Mouse (Mus musculus): ENCODE measurements around the gene Crip1. TPM values are rescaled to one million over a fixed set of nuclear protein-coding genes. Genes with fewer than 3 reads are reported as not detected.
A peak's percentile ranks its signal among the peaks of the same experiment; 100 is the strongest.

Crip1 gene
- polyA plus RNA-seq, 1 experiment from 2014 or later: 102 TPM

DNA sequence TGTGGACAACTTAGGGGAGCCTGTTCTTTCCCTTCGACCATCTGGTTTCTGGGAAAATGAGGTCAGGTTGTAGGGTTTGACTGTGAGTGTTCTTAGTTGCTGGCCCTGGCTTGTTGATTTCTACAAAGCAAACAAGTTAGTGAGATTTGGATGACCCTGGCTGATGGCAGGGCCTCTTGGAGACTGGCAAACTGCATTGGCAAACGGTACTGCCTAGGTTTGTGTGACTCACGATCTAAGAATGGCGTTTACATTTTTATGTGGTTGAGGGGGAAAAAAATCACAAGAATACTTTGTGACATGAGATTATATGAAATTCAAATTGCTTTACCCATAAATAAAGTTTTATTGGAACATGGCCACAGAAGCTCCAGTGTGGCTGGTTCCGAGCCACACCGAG, 39.7 kb upstream of the Crip1 start:
- Histone ChIP-seq H3K36me3 (replicated peaks) (no peaks in the 10 kb centered on the region; the same call in 1 of the 2 replicates), H3K4me2 (no peak overlapping the region), H3K9ac (peak overlapping the region; percentile 49; the same call in 1 of the 2 replicates), H3K4me3 (replicated peaks) (no peak overlapping the region; the same call in 1 of the 2 replicates), H3K4me1 (replicated peaks) (peaks cover 94% of the 10 kb centered on the region), H3K9me3 (replicated peaks) (no peaks in the 10 kb centered on the region), H3K27ac (replicated peaks) (peak overlapping the region; percentile 92), H3K27me3 (no peaks in the 10 kb centered on the region)
- WGBS (ENCODE audit: insufficient replicate concordance): 83% methylated on average over 6 of the region's 6 CpGs
- ATAC-seq (ENCODE audit: insufficient read depth): no peak

DNA sequence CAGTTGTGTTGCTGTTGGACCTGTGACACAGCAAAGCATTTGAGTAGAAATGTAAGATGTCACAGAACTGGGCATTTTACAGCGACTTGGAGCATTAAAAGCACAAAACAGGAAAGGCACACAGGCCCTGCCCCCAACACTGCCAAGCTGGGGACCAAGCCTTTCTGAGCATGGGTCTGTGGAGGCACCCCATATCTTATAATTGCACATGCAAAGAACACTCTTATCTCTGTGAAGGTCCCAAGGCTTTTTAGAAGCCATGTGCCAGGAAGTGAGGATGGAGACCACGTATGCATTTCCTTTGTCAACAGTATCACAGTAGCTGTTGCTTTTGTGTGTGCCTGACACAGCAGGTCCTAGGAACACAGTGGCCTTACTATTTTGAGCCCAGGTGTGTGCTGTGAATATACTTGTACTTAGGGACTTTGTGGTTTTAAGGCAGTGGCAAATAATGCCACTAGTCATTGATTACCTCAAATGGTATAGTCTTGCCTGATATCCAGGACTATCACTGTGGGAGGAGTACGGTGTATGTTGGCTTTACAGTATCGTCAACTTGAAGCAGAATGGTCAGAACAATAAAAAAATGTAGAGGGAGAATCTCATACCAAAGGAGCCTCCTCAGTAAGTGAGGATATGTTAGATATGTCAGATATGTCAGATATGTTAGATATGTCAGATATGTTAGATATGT, 38.5 kb upstream of the Crip1 start:
- WGBS (ENCODE audit: insufficient replicate concordance): 16% methylated on average over 4 of the region's 4 CpGs
- ATAC-seq (ENCODE audit: insufficient read depth): peak; percentile 94
- H3K9me3 ChIP-seq (replicated peaks): no peaks in the 10 kb centered on the region
- H3K4me2 ChIP-seq: peak overlapping the region; percentile 57
- H3K36me3 ChIP-seq (replicated peaks): no peaks in the 10 kb centered on the region; the same call in 1 of the 2 replicates
- H3K9ac ChIP-seq: peak overlapping the region; percentile 49
- peaks cover 84% of the 10 kb centered on the region for H3K4me1 ChIP-seq (replicated peaks)
- no peaks in the 10 kb centered on the region for H3K27me3 ChIP-seq
- peak overlapping the region; percentile 92 for H3K27ac ChIP-seq (replicated peaks)
- H3K4me3 ChIP-seq (replicated peaks): no peak overlapping the region

DNA sequence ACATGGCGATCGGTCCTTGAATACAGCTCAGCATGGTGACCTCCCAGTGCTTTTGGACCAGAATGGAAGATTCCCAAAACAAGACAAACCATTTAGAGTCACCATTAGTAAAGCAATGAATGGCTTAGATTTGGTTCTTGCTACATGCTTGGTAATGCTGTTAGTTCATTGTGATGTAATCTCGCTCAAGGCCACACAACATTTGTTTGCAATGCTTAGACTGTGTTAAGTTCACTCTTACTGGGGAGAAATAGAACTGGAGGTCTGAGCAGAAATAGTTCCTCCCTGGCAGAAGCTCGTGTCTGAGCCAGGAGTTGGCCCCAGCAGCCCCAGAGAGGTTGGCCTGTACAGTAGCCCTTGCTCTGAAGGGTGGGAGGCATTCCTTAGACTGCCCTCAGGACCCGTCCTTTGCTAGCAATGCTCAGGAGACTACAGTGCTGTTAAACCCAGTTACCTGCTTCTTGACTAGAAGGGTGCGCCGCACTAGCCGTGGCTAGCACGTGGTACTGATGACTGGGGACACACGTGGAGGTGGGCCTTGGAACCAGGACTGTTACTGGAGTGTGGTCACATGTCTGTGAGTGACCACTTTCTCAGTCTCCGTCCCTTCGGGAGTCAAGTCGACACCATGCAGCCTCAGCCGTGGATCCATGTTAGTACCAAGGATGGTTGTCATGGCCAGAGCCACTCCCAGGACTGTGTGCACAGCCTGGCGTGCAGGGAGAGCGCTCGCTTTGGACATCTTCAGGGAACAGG, 37.4 kb upstream of the Crip1 start:
- Histone ChIP-seq H3K4me3 (replicated peaks) (no peak overlapping the region), H3K27ac (replicated peaks) (peak overlapping the region; percentile 92), H3K27me3 (no peaks in the 10 kb centered on the region), H3K9me3 (replicated peaks) (no peaks in the 10 kb centered on the region), H3K4me2 (peak overlapping the region; percentile 57; the same call in 1 of the 2 replicates), H3K9ac (no peak overlapping the region), H3K4me1 (replicated peaks) (peaks cover 79% of the 10 kb centered on the region), H3K36me3 (replicated peaks) (peaks cover 11% of the 10 kb centered on the region)
- ATAC-seq (ENCODE audit: insufficient read depth): no peak
- 83% methylated on average over 17 of the region's 17 CpGs for WGBS (ENCODE audit: insufficient replicate concordance)

DNA sequence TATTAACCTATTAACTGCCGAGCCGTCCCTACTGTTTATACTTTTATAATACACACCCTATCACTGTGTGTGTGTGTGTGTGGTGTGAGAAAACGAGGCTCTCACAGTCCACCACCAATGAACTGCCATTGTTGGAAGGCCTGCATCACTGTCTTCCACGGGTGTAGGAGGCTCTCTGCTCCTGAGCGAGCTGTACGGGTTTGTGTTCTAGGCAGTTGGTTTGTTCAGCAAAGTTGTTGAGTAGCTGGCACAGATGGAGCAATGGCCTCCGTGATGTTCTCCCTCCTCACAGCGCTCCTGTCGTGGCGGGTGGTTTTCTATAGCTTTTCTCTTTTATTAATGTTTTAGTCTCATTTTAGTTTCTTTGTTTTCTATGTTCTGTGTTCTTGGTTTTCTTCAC, 36.3 kb upstream of the Crip1 start:
- no peak overlapping the region for H3K4me3 ChIP-seq (replicated peaks)
- 78% methylated on average over 10 of the region's 10 CpGs for WGBS (ENCODE audit: insufficient replicate concordance)
- no peaks in the 10 kb centered on the region for H3K9me3 ChIP-seq (replicated peaks)
- peaks cover 68% of the 10 kb centered on the region for H3K4me1 ChIP-seq (replicated peaks)
- H3K4me2 ChIP-seq: no peak overlapping the region
- peaks cover 19% of the 10 kb centered on the region for H3K36me3 ChIP-seq (replicated peaks)
- no peak for ATAC-seq (ENCODE audit: insufficient read depth)
- H3K27me3 ChIP-seq: no peaks in the 10 kb centered on the region
- H3K9ac ChIP-seq: no peak overlapping the region
- H3K27ac ChIP-seq (replicated peaks): no peak overlapping the region

DNA sequence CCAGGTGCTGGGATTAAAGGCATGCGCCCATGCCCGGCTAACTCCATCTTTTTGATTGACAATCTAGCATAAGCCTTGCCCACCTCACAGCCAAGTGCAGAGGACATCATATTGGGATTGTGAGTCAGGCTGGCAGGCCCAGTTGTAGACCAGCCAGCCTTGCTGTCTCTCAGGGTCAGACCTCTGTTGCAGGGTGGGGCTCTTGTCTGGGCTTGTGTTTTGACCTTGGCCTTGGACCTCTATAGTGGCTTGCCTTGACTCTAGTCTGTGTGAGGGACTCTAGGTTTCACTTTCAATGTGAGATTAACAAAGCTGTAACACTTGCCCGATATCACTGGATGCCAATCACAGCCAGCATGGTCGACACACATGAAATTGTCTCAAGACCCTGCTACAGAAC, 32.0 kb upstream of the Crip1 start:
- no peak overlapping the region for H3K4me2 ChIP-seq
- no peak overlapping the region for H3K27ac ChIP-seq (replicated peaks)
- H3K9ac ChIP-seq: no peak overlapping the region
- peaks cover 28% of the 10 kb centered on the region for H3K4me1 ChIP-seq (replicated peaks)
- peaks cover 54% of the 10 kb centered on the region for H3K36me3 ChIP-seq (replicated peaks)
- ATAC-seq (ENCODE audit: insufficient read depth): no peak
- no peaks in the 10 kb centered on the region for H3K9me3 ChIP-seq (replicated peaks)
- H3K27me3 ChIP-seq: no peaks in the 10 kb centered on the region
- H3K4me3 ChIP-seq (replicated peaks): no peak overlapping the region
- 77% methylated on average over 4 of the region's 4 CpGs for WGBS (ENCODE audit: insufficient replicate concordance)

DNA sequence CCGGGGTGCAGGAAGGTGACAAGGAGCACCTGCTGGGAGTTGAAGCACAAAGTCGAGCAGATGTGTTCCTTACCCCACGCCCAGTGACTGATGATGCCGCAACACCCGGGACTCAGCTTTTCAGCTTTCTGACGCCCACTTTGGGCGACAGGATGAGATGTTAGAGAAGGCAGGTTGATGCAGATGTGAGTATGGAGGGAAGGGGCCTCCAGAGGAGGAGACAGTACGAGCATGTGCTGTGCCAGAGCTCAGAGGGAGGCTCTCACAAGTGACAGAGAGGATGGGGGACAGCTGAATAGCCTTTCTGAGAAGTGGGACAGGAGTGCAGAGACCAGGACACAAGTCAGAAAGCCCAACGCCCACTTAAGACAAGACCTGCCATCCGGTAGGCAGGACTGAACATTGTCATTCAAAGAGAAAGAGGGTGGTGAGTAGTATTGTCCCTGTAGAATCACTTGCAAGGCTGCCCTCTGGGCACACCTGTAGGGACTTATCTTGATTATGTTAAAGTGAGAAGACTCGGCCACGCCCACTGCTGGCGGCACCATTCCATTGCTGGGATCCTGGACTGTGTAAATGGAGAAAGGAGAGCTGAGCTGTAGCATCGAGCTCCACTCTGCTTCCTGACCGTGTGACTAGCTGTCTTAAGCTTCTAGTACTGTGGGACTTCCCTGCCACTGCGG, 31.1 kb upstream of the Crip1 start:
- Histone ChIP-seq H3K27me3 (no peaks in the 10 kb centered on the region), H3K36me3 (replicated peaks) (peaks cover 60% of the 10 kb centered on the region), H3K9me3 (replicated peaks) (no peaks in the 10 kb centered on the region), H3K9ac (no peak overlapping the region), H3K4me2 (no peak overlapping the region), H3K4me3 (replicated peaks) (no peak overlapping the region), H3K27ac (replicated peaks) (no peak overlapping the region), H3K4me1 (replicated peaks) (peaks cover 23% of the 10 kb centered on the region)
- 76% methylated on average over 16 of the region's 16 CpGs for WGBS (ENCODE audit: insufficient replicate concordance)
- ATAC-seq (ENCODE audit: insufficient read depth): no peak

DNA sequence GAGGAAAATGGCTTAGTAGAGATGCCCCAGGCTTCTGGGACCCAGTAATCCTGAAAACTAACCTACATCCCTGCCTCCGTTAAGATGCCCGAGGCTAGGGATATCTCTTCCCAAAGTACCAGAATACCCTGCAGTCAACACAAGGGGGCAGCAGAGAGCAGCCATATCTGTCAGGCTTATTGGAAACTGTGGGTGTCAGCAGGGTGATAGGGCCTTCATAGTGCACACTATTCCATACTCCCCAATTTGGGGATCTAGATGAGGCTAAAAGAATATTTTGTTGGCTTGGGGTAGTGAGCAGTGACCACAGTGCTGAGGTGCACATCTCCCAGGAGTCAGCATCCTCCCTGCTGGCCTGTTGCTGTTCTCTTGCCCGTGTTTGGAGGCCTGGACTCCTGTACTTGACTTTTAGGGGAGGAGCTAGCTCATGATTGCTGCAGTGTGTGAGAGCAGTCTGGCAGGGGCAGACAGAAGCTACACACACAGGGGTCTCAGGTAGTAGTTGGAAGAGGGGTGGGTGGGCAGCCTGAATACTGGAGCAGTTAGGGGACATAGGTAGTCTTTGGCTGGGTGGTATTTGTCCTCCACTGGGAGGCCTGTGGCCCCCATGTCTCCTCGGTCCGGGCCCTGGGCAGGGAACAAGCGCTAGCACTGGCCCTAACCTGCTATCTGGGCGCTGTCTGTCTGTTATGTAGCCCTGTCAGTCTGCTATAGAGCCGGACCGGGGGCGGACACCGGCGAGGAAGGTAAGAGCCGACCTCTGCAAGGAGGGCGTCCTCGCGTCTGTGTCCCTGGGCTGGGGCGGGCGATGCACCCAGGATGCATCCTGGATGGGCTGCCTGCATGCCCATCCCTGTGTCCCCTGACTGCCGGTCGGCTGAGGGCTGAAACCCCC, 26.4 kb upstream of the Crip1 start:
- no peak overlapping the region for H3K9ac ChIP-seq
- 81% methylated on average over 20 of the region's 20 CpGs for WGBS (ENCODE audit: insufficient replicate concordance)
- H3K9me3 ChIP-seq (replicated peaks): no peaks in the 10 kb centered on the region
- H3K4me2 ChIP-seq: no peak overlapping the region
- peak; percentile 38 for ATAC-seq (ENCODE audit: insufficient read depth)
- peaks cover 88% of the 10 kb centered on the region for H3K36me3 ChIP-seq (replicated peaks)
- H3K4me3 ChIP-seq (replicated peaks): no peak overlapping the region
- no peak overlapping the region for H3K27ac ChIP-seq (replicated peaks)
- H3K27me3 ChIP-seq: no peaks in the 10 kb centered on the region
- H3K4me1 ChIP-seq (replicated peaks): peaks cover 9% of the 10 kb centered on the region; the same call in 1 of the 2 replicates

DNA sequence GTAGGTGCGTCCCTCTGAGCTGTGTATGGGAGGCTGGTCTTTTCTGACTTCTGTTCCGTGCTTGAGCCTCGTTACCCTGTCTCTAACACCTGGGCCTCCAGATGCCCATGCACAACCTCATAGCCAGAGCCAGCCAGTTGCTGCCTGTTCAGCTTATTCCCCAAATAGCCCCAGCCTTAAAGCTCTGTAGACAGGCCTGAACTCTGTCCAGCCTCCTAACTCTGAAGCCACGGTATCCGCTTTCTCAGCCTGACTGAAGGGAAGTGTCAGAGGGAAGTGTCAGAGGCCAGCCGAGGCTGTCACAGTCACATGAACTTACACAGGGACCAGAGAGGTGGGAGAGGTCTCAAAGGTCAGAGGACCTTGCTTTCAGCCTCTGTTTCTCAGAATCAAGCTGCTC, 21.4 kb upstream of the Crip1 start:
- 70% methylated on average over 6 of the region's 6 CpGs for WGBS (ENCODE audit: insufficient replicate concordance)
- H3K4me3 ChIP-seq (replicated peaks): no peak overlapping the region

DNA sequence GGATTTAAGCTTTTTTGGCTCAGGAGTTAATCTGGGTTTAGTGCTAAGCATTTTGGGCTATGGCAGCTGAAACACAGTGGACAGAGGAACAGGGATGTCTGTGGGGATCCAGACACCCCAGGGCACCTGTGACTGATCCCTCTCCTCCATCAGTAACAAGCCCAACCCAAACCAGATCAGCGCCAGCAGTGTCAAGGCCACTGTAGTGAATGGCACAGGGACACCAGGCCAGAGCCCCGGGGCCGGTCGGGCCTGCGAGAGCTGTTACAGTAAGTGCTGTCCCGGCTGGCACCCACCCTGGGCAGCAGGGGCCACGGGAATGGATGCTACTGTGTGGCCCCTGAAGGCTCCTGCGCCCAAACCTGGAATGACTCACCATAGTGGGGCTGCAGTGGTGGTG, 15.4 kb upstream of the Crip1 start:
- Histone ChIP-seq H3K4me1 (replicated peaks) (peaks cover 5% of the 10 kb centered on the region; the same call in 1 of the 2 replicates), H3K27me3 (no peaks in the 10 kb centered on the region), H3K9ac (no peak overlapping the region), H3K4me3 (replicated peaks) (no peak overlapping the region), H3K36me3 (replicated peaks) (peaks cover 99% of the 10 kb centered on the region), H3K27ac (replicated peaks) (no peak overlapping the region), H3K4me2 (no peak overlapping the region), H3K9me3 (replicated peaks) (no peaks in the 10 kb centered on the region)
- WGBS (ENCODE audit: insufficient replicate concordance): 91% methylated on average over 8 of the region's 8 CpGs
- ATAC-seq (ENCODE audit: insufficient read depth): no peak

More for the DNA sequence above, 21.4 kb upstream of the Crip1 start:
- Histone ChIP-seq H3K27ac (replicated peaks) (0 out of 2 replicates have a peak overlapping the region, but pooled peaks have one; percentile 9), H3K36me3 (replicated peaks) (peaks cover 98% of the 10 kb centered on the region), H3K9me3 (replicated peaks) (no peaks in the 10 kb centered on the region), H3K4me2 (no peak overlapping the region), H3K9ac (no peak overlapping the region), H3K27me3 (no peaks in the 10 kb centered on the region), H3K4me1 (replicated peaks) (peaks cover 4% of the 10 kb centered on the region; the same call in 1 of the 2 replicates)
- peak; percentile 21; the same call in 1 of the 2 replicates for ATAC-seq (ENCODE audit: insufficient read depth)

DNA sequence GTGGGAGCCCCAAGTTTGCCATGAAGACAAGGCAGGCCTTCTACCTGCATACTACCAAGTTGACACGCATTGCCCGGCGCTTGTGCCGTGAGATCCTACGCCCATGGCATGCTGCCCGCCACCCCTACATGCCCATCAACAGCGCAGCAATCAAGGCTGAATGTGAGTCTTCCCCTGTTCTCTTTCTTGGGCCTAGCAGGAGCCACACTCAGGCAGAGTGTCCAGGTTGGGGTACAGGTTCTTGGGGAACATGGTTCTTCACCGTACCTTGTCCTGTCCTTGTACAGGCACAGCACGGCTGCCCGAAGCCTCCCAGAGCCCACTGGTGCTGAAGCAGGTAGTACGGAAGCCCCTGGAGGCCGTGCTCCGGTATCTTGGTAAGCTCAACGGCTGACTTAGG, 14.5 kb upstream of the Crip1 start:
- Histone ChIP-seq H3K4me2 (no peak overlapping the region), H3K27ac (replicated peaks) (no peak overlapping the region), H3K27me3 (no peaks in the 10 kb centered on the region), H3K9ac (no peak overlapping the region), H3K4me3 (replicated peaks) (no peak overlapping the region), H3K36me3 (replicated peaks) (peaks cover 99% of the 10 kb centered on the region), H3K9me3 (replicated peaks) (no peaks in the 10 kb centered on the region), H3K4me1 (replicated peaks) (peaks cover 5% of the 10 kb centered on the region; the same call in 1 of the 2 replicates)
- whole genome bisulfite sequencing (ENCODE audit: insufficient replicate concordance): 91% methylated on average over 14 of the region's 14 CpGs
- no peak for ATAC-seq (ENCODE audit: insufficient read depth)
